Mouse (Mus musculus): ENCODE data around the gene Kcnj13.

DNA sequence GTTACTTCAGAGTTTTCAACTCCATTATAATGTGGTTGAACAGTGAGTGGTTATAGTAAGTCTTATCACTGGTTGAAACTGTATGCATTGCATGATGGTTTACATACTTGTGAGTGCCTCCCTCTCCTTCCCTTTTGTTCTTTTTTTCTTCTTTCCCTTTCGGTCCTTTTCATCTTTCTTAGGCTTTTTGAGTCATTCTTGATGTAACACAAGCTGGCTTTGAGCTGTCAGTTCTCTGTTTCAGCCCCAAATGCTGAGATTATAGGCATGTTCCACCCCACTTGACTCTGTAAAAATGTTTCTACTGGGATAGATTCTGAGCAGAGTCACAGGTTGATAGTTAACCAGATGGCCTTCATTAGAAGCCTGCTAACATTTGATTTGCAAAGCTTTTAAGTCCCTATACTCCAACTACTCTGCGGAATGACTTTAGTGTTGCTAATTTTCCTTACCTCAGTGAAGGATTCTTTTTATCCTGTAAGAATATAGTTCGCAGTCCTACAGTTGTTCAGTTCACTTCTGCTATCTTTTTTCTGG is 16.4 kb downstream of the Kcnj13 start:
- TF ChIP-seq CTCF (IDR thresholded peaks at IDR 0.05; ENCODE audit: control insufficient read depth, insufficient read depth, insufficient replicate concordance, low read depth, low read length) (no peak), POLR2A (IDR thresholded peaks at IDR 0.05; ENCODE audit: control insufficient read depth, low read depth, low read length) (no peak)

Data from testis, adult 2 months (tissue).